Mouse (Mus musculus): ENCODE measurements around the gene Vrk1. TPM values are rescaled to one million over a fixed set of nuclear protein-coding genes. Genes with fewer than 3 reads are reported as not detected.

Vrk1 gene
- polyA plus RNA-seq, 2 experiments: 60.2 to 103 TPM

DNA sequence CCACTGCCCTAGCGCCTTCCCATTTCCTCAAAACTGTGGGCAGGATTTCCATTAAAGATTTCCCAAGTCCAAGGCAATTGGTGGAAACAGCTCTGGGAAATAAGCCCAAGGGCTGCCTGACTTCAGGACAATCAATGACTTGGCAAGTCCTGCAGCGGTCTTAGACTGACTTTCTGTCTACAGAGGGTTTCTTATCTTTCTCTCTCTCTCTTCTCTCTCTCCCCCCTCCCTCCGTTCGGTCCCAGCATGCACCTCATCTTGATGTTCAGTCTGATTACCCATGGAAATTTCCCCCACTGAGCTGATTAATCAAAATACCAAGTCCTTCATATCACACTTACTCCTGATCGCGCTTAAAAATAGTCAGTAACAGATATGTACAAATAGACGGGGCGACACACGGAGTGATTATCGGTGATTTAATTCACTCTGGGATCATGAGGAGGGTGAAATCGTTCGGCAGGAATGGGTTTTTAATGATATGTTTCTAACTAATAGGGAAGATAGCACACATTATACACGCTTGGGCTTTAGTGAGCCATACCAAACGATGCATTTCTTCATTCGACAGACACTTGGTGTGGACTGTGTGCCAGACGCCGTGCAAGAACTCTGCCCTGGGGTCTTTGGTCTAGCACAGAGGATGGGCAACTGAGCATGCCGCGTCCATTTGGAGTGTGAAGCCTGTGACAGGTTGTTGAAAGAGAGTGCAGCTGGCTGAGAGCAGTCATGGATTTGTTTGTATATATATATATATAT, 12.8 kb upstream of the Vrk1 start:
- Histone ChIP-seq H3K36me3 (replicated peaks; ENCODE audit: control insufficient read depth, insufficient read depth, low read depth) (no peaks in the 10 kb centered on the region), H3K9ac (replicated peaks) (no peak overlapping the region), H3K4me2 (ENCODE audit: low read depth) (no peak overlapping the region), H3K4me1 (replicated peaks; ENCODE audit: control insufficient read depth in 2 of 2, insufficient read depth in 2 of 2, low read length in 1 of 2) (peaks cover 0 to 4% of the 10 kb centered on the region in 2 experiments; a peak in 3 of 4 replicates), H3K27ac (no peak overlapping the region), H3K27me3 (ENCODE audit: control insufficient read depth, insufficient read depth, low read length) (no peaks in the 10 kb centered on the region), H3K9me3 (ENCODE audit: control insufficient read depth, low read length) (no peaks in the 10 kb centered on the region), H3K4me3 (ENCODE audit: insufficient read depth in 1 of 2, low read depth in 2 of 2, low read length in 2 of 2) (no peak overlapping the region)
- ATAC-seq (ENCODE audit: insufficient read depth) (peak; percentile 47; the same call in 1 of the 2 replicates), DNase-seq (ENCODE audit: low read depth in 3 of 3, low spot score in 3 of 3) (no peak)
- TF ChIP-seq EP300 (IDR thresholded peaks at IDR 0.05; ENCODE audit: low read depth): no peak
- no peak for TF ChIP-seq CTCF (IDR thresholded peaks at IDR 0.05; ENCODE audit: low read depth)
- 67% methylated on average over 19 of the region's 19 CpGs for WGBS (ENCODE audit: insufficient replicate concordance)

DNA sequence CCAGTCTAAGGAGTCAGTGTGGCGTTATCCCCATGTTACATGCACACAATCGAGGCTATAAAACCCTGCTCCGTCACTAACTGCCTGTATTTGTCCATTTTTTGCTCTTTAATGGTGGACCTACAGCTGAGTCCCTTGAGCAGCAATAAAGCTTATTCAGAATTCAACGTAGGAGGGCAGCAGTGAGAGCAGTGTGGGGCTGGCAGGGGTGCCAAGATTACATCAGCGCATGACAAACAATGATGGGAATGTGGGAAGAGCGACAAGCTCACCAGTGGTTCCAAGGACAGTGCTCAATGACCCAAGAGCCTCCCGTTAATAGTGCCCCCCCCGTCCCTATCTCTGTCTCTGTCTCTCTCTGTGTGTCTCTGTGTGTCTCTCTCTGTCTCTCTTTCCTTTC, 8.3 kb upstream of the Vrk1 start:
- H3K4me2 ChIP-seq (ENCODE audit: low read depth): no peak overlapping the region
- no peaks in the 10 kb centered on the region for H3K9me3 ChIP-seq (ENCODE audit: control insufficient read depth, low read length)
- no peak for DNase-seq (ENCODE audit: low read depth in 3 of 3, low spot score in 3 of 3)
- H3K27me3 ChIP-seq (ENCODE audit: control insufficient read depth, insufficient read depth, low read length): no peaks in the 10 kb centered on the region
- H3K4me1 ChIP-seq (replicated peaks; ENCODE audit: control insufficient read depth in 2 of 2, insufficient read depth in 2 of 2, low read length in 1 of 2): peaks cover 12 to 18% of the 10 kb centered on the region in 2 experiments
- TF ChIP-seq CTCF (IDR thresholded peaks at IDR 0.05; ENCODE audit: low read depth) (0 out of 2 replicates have a peak, but pooled peaks have one; percentile 14), EP300 (IDR thresholded peaks at IDR 0.05; ENCODE audit: low read depth) (no peak)
- H3K9ac ChIP-seq (replicated peaks): no peak overlapping the region
- no peaks in the 10 kb centered on the region for H3K36me3 ChIP-seq (replicated peaks; ENCODE audit: control insufficient read depth, insufficient read depth, low read depth)
- no peak overlapping the region for H3K27ac ChIP-seq
- no peak overlapping the region for H3K4me3 ChIP-seq (ENCODE audit: insufficient read depth in 1 of 2, low read depth in 2 of 2, low read length in 2 of 2)
- 55% methylated on average over 8 of the region's 8 CpGs for whole genome bisulfite sequencing (ENCODE audit: insufficient replicate concordance)
- no peak for ATAC-seq (ENCODE audit: insufficient read depth)

DNA sequence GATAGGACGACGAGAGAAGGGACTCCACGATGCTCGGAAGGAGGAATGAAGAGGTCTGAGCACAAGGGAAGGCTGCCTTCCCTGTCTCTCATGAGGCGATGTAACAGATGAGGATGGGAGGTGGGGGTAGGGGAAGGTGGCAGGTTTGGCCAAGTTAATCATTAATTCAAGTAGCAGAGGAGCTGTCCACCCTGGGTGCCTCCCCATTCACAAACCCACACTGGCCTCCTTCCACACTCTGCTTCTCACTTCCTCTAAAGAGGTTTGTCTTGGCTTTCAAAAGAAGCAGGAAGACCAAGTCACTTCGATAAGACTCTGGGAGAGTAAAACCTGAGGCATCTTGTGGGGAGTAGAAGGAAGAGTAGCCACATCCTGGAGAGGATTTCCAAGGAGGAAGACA, 5.3 kb upstream of the Vrk1 start:
- H3K4me2 ChIP-seq (ENCODE audit: low read depth): no peak overlapping the region
- DNase-seq (ENCODE audit: low read depth in 3 of 3, low spot score in 3 of 3): no peak
- 48% methylated on average over 6 of the region's 6 CpGs for WGBS (ENCODE audit: insufficient replicate concordance)
- no peak overlapping the region for H3K27ac ChIP-seq
- no peaks in the 10 kb centered on the region for H3K27me3 ChIP-seq (ENCODE audit: control insufficient read depth, insufficient read depth, low read length)
- no peak for TF ChIP-seq EP300 (IDR thresholded peaks at IDR 0.05; ENCODE audit: low read depth)
- TF ChIP-seq CTCF (IDR thresholded peaks at IDR 0.05; ENCODE audit: low read depth): no peak
- peaks cover 17 to 29% of the 10 kb centered on the region in 2 experiments for H3K4me1 ChIP-seq (replicated peaks; ENCODE audit: control insufficient read depth in 2 of 2, insufficient read depth in 2 of 2, low read length in 1 of 2)
- no peaks in the 10 kb centered on the region for H3K9me3 ChIP-seq (ENCODE audit: control insufficient read depth, low read length)
- no peak overlapping the region for H3K9ac ChIP-seq (replicated peaks)
- no peaks in the 10 kb centered on the region for H3K36me3 ChIP-seq (replicated peaks; ENCODE audit: control insufficient read depth, insufficient read depth, low read depth)
- ATAC-seq (ENCODE audit: insufficient read depth): no peak
- no peak overlapping the region for H3K4me3 ChIP-seq (ENCODE audit: insufficient read depth in 1 of 2, low read depth in 2 of 2, low read length in 2 of 2)

DNA sequence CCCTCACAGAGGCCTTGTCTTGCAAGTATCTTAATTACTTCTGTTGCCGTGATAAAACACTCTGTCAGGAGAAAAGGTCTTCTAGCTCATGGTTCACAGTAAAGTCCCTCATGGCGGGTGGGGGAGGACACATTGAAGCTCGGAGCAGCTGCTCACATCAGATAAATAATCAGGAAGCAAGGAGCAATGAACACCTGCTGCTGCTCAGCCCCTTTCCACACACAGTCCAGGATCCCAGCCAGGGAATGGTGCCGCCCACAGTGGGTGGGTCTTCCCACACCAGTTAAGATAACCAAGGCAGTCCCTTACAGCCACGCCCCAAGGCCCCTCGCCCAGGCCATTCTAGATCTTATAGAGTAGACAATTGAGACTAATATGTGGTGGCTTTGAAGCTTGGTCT, 3.8 kb upstream of the Vrk1 start:
- 19% methylated on average over 6 of the region's 6 CpGs for WGBS (ENCODE audit: insufficient replicate concordance)
- Histone ChIP-seq H3K9ac (replicated peaks) (no peak overlapping the region), H3K27me3 (ENCODE audit: control insufficient read depth, insufficient read depth, low read length) (no peaks in the 10 kb centered on the region), H3K4me3 (ENCODE audit: insufficient read depth in 1 of 2, low read depth in 2 of 2, low read length in 2 of 2) (no peak overlapping the region), H3K4me1 (replicated peaks; ENCODE audit: control insufficient read depth in 2 of 2, insufficient read depth in 2 of 2, low read length in 1 of 2) (peaks cover 19 to 31% of the 10 kb centered on the region in 2 experiments), H3K4me2 (ENCODE audit: low read depth) (peak overlapping the region; percentile 0; the same call in 1 of the 2 replicates), H3K27ac (peak overlapping the region; percentile 53), H3K36me3 (replicated peaks; ENCODE audit: control insufficient read depth, insufficient read depth, low read depth) (no peaks in the 10 kb centered on the region), H3K9me3 (ENCODE audit: control insufficient read depth, low read length) (no peaks in the 10 kb centered on the region)
- peak in 2 of 3 experiments; percentile 51 to 54 for DNase-seq (ENCODE audit: low read depth in 3 of 3, low spot score in 3 of 3)
- peak; percentile 71 for TF ChIP-seq EP300 (IDR thresholded peaks at IDR 0.05; ENCODE audit: low read depth)
- no peak for TF ChIP-seq CTCF (IDR thresholded peaks at IDR 0.05; ENCODE audit: low read depth)
- ATAC-seq (ENCODE audit: insufficient read depth): peak; percentile 45

DNA sequence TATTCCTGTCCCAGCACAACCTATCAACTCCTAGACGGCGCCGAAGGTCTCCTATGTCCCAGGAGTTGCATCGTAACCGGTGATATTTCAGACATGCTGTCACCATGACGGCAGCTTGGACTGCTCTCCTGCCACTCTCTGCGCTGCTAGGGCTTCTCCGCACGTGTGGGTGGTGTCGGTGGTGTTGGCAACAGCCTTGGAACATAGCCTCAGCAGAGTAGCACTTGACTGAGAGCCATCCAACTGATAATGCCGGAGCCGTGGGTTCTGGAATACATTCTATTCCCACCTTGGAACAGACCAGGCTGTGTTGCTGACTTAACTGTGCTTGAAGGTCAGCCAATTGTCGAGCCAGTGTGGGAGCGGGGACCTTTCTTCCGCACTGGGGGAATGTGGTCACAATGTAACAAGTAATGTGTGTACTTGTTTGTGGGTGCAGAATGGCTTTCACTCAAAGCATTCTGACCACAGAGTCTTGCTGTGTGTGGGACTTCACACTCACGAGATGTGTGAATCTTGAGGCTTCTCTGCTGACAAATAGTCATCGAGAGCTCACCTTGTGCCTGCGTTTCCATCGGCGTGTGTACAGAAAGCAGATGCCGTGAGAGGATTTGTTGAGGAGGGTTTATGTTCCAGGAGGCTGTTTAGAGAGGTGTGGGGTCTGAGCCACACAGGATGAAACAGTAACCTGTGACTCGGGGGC, 1.5 kb upstream of the Vrk1 start:
- H3K9me3 ChIP-seq (ENCODE audit: control insufficient read depth, low read length): no peaks in the 10 kb centered on the region
- ATAC-seq (ENCODE audit: insufficient read depth) (no peak), DNase-seq (ENCODE audit: low read depth in 3 of 3, low spot score in 3 of 3) (no peak)
- 83% methylated on average over 22 of the region's 22 CpGs for WGBS (ENCODE audit: insufficient replicate concordance)
- H3K4me2 ChIP-seq (ENCODE audit: low read depth): no peak overlapping the region
- H3K36me3 ChIP-seq (replicated peaks; ENCODE audit: control insufficient read depth, insufficient read depth, low read depth): no peaks in the 10 kb centered on the region
- no peak overlapping the region for H3K9ac ChIP-seq (replicated peaks)
- H3K4me1 ChIP-seq (replicated peaks; ENCODE audit: control insufficient read depth in 2 of 2, insufficient read depth in 2 of 2, low read length in 1 of 2): peaks cover 24 to 44% of the 10 kb centered on the region in 2 experiments
- TF ChIP-seq CTCF (IDR thresholded peaks at IDR 0.05; ENCODE audit: low read depth) (no peak), EP300 (IDR thresholded peaks at IDR 0.05; ENCODE audit: low read depth) (no peak)
- H3K27me3 ChIP-seq (ENCODE audit: control insufficient read depth, insufficient read depth, low read length): no peaks in the 10 kb centered on the region
- H3K4me3 ChIP-seq (ENCODE audit: insufficient read depth in 1 of 2, low read depth in 2 of 2, low read length in 2 of 2): no peak overlapping the region
- H3K27ac ChIP-seq: no peak overlapping the region

Data from liver, embryonic 14.5 days (tissue).